Mouse (Mus musculus): ENCODE measurements around the gene Gh. TPM values are rescaled to one million over a fixed set of nuclear protein-coding genes. Genes with fewer than 3 reads are reported as not detected.
A peak's percentile ranks its signal among the peaks of the same experiment; 100 is the strongest.

Gh gene
- polyA plus RNA-seq, 1 experiment from 2014 or later: not detected

DNA sequence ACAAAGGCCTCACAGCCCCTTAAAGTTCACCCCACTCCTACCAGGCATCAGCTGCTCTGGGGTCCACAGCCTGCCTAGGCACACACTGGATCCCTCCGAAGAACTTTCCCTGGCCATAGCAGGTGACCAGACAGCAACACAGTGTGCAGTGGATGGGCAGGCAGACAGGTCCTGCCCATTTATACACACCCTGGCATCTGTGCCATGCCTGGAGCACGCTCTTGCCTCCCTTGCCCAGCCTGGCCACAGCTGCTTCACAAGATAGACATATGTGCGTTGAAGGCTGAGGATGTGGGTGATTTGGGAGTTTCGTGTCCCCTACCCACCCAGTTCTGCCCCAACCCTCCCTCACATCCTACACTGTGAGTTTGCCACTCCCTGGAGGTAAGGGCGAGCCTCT, 36.4 kb upstream of the Gh start:
- no peak overlapping the region for H3K9ac ChIP-seq (replicated peaks; ENCODE audit: low read length)
- no peak overlapping the region for H3K27ac ChIP-seq (replicated peaks; ENCODE audit: low read depth, low read length)
- H3K4me1 ChIP-seq (ENCODE audit: control insufficient read depth, insufficient read depth, low read length): no peaks in the 10 kb centered on the region
- H3K9me3 ChIP-seq (replicated peaks; ENCODE audit: control insufficient read depth, low read length): no peaks in the 10 kb centered on the region
- H3K27me3 ChIP-seq (ENCODE audit: control insufficient read depth, insufficient read depth, low read length): no peaks in the 10 kb centered on the region
- ATAC-seq (replicated peaks; ENCODE audit: insufficient number of reproducible peaks, low FRiP score, low TSS enrichment, low read depth): no peak
- H3K36me3 ChIP-seq (replicated peaks; ENCODE audit: control insufficient read depth, insufficient read depth, low read depth, low read length): no peaks in the 10 kb centered on the region
- H3K4me3 ChIP-seq (ENCODE audit: low read depth, low read length): no peak overlapping the region
- DNase-seq (ENCODE audit: low spot score): no peak
- H3K4me2 ChIP-seq (ENCODE audit: low read depth, low read length): no peak overlapping the region
- WGBS: 79% methylated on average over 5 of the region's 5 CpGs

DNA sequence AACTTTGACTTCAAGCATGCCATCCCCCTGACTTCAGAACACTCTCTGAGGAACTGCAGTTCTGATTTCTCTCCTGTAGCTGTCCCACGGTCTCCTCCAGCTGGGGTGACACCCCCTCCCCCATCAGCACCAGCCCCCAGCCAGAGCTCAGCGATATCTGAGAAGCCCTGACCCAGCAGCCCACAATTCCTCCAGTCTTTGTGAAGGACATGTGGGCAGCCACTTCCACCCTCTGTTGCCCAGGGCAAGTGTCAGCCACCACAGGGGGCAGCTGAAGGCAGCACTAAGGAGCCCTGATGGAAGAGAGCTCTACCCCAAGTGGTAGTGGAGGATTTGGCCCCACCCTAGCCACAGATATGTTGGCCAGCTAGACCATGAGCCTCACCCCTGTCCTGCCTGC, 32.4 kb upstream of the Gh start:
- DNase-seq (ENCODE audit: low spot score) (no peak), ATAC-seq (replicated peaks; ENCODE audit: insufficient number of reproducible peaks, low FRiP score, low TSS enrichment, low read depth) (no peak)
- Histone ChIP-seq H3K4me3 (ENCODE audit: low read depth, low read length) (no peak overlapping the region), H3K27ac (replicated peaks; ENCODE audit: low read depth, low read length) (no peak overlapping the region), H3K4me2 (ENCODE audit: low read depth, low read length) (no peak overlapping the region), H3K4me1 (ENCODE audit: control insufficient read depth, insufficient read depth, low read length) (no peaks in the 10 kb centered on the region), H3K9ac (replicated peaks; ENCODE audit: low read length) (no peak overlapping the region), H3K9me3 (replicated peaks; ENCODE audit: control insufficient read depth, low read length) (no peaks in the 10 kb centered on the region), H3K27me3 (ENCODE audit: control insufficient read depth, insufficient read depth, low read length) (no peaks in the 10 kb centered on the region), H3K36me3 (replicated peaks; ENCODE audit: control insufficient read depth, insufficient read depth, low read depth, low read length) (no peaks in the 10 kb centered on the region)
- 2% methylated on average over 2 of the region's 2 CpGs for WGBS

DNA sequence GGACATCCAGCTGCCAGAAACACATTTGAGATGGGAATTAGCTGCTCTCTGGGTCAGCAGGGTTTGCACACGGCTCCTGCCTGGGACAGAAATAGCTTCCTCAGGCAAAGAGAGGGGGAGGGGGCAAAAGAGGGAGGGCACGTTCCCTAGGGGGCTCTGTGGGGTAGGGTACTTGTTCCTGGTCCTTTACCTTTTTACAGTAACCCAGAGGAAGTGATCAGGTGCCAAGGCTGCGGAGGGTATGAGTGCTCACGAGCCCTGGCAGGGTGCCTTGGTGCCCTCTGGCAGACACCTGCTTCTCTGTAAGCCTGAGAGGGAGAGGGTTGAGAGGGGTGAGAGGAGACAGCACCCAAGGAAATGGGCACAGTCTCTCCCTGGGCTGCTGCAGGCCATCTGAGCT, 30.8 kb upstream of the Gh start:
- H3K9me3 ChIP-seq (replicated peaks; ENCODE audit: control insufficient read depth, low read length): no peaks in the 10 kb centered on the region
- no peak for ATAC-seq (replicated peaks; ENCODE audit: insufficient number of reproducible peaks, low FRiP score, low TSS enrichment, low read depth)
- H3K36me3 ChIP-seq (replicated peaks; ENCODE audit: control insufficient read depth, insufficient read depth, low read depth, low read length): no peaks in the 10 kb centered on the region
- H3K4me3 ChIP-seq (ENCODE audit: low read depth, low read length): no peak overlapping the region
- DNase-seq (ENCODE audit: low spot score): no peak
- H3K27ac ChIP-seq (replicated peaks; ENCODE audit: low read depth, low read length): no peak overlapping the region
- H3K27me3 ChIP-seq (ENCODE audit: control insufficient read depth, insufficient read depth, low read length): no peaks in the 10 kb centered on the region
- H3K4me1 ChIP-seq (ENCODE audit: control insufficient read depth, insufficient read depth, low read length): no peaks in the 10 kb centered on the region
- H3K4me2 ChIP-seq (ENCODE audit: low read depth, low read length): no peak overlapping the region
- WGBS: 61% methylated on average over 4 of the region's 4 CpGs
- no peak overlapping the region for H3K9ac ChIP-seq (replicated peaks; ENCODE audit: low read length)

DNA sequence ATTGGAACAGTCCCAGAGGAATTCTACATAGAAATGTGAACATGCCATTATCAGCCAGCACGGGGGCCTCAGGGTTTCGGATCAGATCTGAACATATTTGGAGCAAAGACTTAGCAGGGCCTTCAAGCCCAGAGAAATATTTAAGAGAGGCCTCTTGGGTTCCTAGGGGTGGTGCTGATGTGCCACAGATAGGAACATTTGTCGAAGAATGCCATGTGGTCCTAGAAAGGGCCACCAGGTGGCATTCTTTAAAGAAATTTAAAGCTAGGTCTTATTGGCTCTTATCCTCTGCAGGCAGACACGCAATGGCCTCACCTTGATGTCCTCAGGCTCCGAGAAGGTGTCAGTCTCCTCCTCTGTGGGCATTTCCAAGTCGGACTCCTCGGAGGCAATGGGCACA, 28.0 kb upstream of the Gh start:
- Histone ChIP-seq H3K27me3 (ENCODE audit: control insufficient read depth, insufficient read depth, low read length) (no peaks in the 10 kb centered on the region), H3K9ac (replicated peaks; ENCODE audit: low read length) (no peak overlapping the region), H3K27ac (replicated peaks; ENCODE audit: low read depth, low read length) (no peak overlapping the region), H3K36me3 (replicated peaks; ENCODE audit: control insufficient read depth, insufficient read depth, low read depth, low read length) (no peaks in the 10 kb centered on the region), H3K4me2 (ENCODE audit: low read depth, low read length) (no peak overlapping the region), H3K9me3 (replicated peaks; ENCODE audit: control insufficient read depth, low read length) (no peaks in the 10 kb centered on the region), H3K4me1 (ENCODE audit: control insufficient read depth, insufficient read depth, low read length) (no peaks in the 10 kb centered on the region), H3K4me3 (ENCODE audit: low read depth, low read length) (no peak overlapping the region)
- WGBS: 66% methylated on average over 7 of the region's 7 CpGs
- ATAC-seq (replicated peaks; ENCODE audit: insufficient number of reproducible peaks, low FRiP score, low TSS enrichment, low read depth): no peak
- DNase-seq (ENCODE audit: low spot score): peak; percentile 48

DNA sequence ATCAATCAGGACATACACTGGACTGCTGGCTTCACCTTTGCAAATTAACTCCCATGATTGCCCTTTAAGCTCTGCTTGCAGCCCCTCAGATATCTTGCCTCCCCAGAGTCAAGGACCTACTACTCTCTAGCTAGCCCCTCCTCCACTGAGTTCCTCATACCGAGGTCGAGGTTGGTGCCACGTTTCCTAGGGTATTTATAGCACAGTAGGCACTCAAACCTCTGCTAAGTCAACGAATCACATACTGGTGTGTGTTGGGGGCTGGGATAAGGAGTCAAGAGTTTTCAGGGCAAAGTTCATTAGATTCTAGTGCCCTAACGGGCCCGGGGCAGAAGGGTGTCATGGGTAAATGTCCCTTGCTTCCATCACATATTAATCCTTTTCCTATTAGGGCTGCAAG, 27.5 kb upstream of the Gh start:
- H3K9ac ChIP-seq (replicated peaks; ENCODE audit: low read length): no peak overlapping the region
- no peak overlapping the region for H3K4me2 ChIP-seq (ENCODE audit: low read depth, low read length)
- H3K36me3 ChIP-seq (replicated peaks; ENCODE audit: control insufficient read depth, insufficient read depth, low read depth, low read length): no peaks in the 10 kb centered on the region
- H3K27ac ChIP-seq (replicated peaks; ENCODE audit: low read depth, low read length): no peak overlapping the region
- H3K4me3 ChIP-seq (ENCODE audit: low read depth, low read length): no peak overlapping the region
- 79% methylated on average over 6 of the region's 6 CpGs for WGBS
- no peak for DNase-seq (ENCODE audit: low spot score)
- no peaks in the 10 kb centered on the region for H3K4me1 ChIP-seq (ENCODE audit: control insufficient read depth, insufficient read depth, low read length)
- H3K9me3 ChIP-seq (replicated peaks; ENCODE audit: control insufficient read depth, low read length): no peaks in the 10 kb centered on the region
- no peak for ATAC-seq (replicated peaks; ENCODE audit: insufficient number of reproducible peaks, low FRiP score, low TSS enrichment, low read depth)
- no peaks in the 10 kb centered on the region for H3K27me3 ChIP-seq (ENCODE audit: control insufficient read depth, insufficient read depth, low read length)

DNA sequence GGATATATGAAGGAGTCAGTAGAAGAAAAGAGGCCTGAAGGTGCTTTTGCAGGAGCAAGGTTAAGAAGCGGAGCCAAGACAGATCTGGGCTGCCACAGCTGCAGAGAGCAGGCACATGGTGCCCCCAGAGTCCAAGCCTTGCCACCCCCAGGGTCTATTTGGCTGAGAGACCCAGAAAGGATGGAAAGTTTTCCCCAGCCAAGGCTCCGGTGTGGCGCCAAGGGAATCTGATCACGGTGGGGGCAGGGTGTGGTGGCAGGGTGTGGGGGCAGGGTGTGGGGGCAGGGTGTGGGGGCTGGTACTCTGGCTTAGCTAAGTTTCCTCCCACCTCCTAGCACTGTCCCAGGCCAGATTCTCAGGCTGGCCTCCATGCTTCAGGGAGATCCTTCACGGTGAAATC, 26.9 kb upstream of the Gh start:
- H3K4me3 ChIP-seq (ENCODE audit: low read depth, low read length): no peak overlapping the region
- H3K4me2 ChIP-seq (ENCODE audit: low read depth, low read length): no peak overlapping the region
- 47% methylated on average over 5 of the region's 5 CpGs for WGBS
- DNase-seq (ENCODE audit: low spot score) (no peak), ATAC-seq (replicated peaks; ENCODE audit: insufficient number of reproducible peaks, low FRiP score, low TSS enrichment, low read depth) (0 out of 2 replicates have a peak, but pooled peaks have one; percentile 20)
- H3K9me3 ChIP-seq (replicated peaks; ENCODE audit: control insufficient read depth, low read length): no peaks in the 10 kb centered on the region
- H3K27me3 ChIP-seq (ENCODE audit: control insufficient read depth, insufficient read depth, low read length): no peaks in the 10 kb centered on the region
- no peaks in the 10 kb centered on the region for H3K4me1 ChIP-seq (ENCODE audit: control insufficient read depth, insufficient read depth, low read length)
- no peaks in the 10 kb centered on the region for H3K36me3 ChIP-seq (replicated peaks; ENCODE audit: control insufficient read depth, insufficient read depth, low read depth, low read length)
- H3K9ac ChIP-seq (replicated peaks; ENCODE audit: low read length): no peak overlapping the region
- H3K27ac ChIP-seq (replicated peaks; ENCODE audit: low read depth, low read length): no peak overlapping the region

DNA sequence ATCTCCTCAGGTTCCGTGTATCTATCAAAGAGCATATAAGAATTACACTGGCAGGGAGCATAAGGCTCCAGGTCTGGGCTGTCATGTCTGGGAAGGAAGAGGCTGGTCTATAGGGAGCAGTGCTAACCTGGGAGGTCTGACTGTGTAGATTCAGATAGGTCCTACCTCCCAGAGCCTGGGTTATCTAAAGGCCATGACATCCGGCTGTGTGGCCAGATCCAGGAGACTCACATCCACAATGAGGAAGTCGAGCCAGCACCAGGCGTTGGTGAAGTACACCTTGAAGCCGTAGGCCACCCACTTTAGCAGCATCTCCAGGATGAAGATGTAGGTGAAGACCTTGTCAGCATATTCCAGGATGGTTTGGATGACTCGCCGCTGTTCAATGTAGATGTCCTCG, 24.8 kb upstream of the Gh start:
- no peaks in the 10 kb centered on the region for H3K4me1 ChIP-seq (ENCODE audit: control insufficient read depth, insufficient read depth, low read length)
- no peak for DNase-seq (ENCODE audit: low spot score)

DNA sequence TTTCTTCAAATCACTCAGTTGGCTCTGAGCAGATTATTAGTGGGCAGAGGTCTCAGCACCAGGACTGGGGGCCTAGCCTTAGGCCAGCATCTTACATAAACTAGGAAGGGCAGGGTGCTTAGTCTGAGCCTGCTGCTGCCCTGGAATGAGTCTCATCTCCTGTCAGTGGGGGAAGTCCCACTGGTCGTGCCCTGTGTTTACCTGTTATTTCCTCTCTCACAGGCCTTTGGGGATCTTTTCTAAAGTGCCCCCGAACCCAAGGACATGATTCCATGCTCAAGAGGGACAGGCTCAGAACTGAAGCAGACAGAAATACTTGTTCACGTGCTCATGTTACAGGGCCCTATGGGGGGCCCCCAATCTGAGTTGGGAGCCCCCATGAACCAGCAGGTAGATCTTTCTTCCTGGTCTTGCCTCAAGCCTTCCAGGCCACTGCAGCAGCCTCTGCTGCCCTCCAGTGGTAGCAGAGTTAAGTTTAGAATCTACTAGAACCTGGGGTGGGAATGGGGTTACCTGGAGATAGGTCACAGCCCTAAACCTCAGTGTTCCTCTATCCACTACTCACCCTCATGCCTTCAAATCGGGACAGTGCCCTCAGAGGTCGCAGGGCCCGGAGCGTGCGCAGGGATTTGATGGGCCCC, 24.0 kb upstream of the Gh start:
- Histone ChIP-seq H3K27ac (replicated peaks; ENCODE audit: low read depth, low read length) (no peak overlapping the region), H3K9ac (replicated peaks; ENCODE audit: low read length) (no peak overlapping the region), H3K9me3 (replicated peaks; ENCODE audit: control insufficient read depth, low read length) (no peaks in the 10 kb centered on the region), H3K4me2 (ENCODE audit: low read depth, low read length) (no peak overlapping the region), H3K27me3 (ENCODE audit: control insufficient read depth, insufficient read depth, low read length) (no peaks in the 10 kb centered on the region), H3K4me3 (ENCODE audit: low read depth, low read length) (no peak overlapping the region), H3K36me3 (replicated peaks; ENCODE audit: control insufficient read depth, insufficient read depth, low read depth, low read length) (no peaks in the 10 kb centered on the region), H3K4me1 (ENCODE audit: control insufficient read depth, insufficient read depth, low read length) (no peaks in the 10 kb centered on the region)
- peak; percentile 72 for DNase-seq (ENCODE audit: low spot score)
- 65% methylated on average over 8 of the region's 8 CpGs for WGBS
- ATAC-seq (replicated peaks; ENCODE audit: insufficient number of reproducible peaks, low FRiP score, low TSS enrichment, low read depth): no peak

More for the DNA sequence above, 24.8 kb upstream of the Gh start:
- no peak for ATAC-seq (replicated peaks; ENCODE audit: insufficient number of reproducible peaks, low FRiP score, low TSS enrichment, low read depth)
- Histone ChIP-seq H3K27ac (replicated peaks; ENCODE audit: low read depth, low read length) (no peak overlapping the region), H3K9me3 (replicated peaks; ENCODE audit: control insufficient read depth, low read length) (no peaks in the 10 kb centered on the region), H3K9ac (replicated peaks; ENCODE audit: low read length) (no peak overlapping the region), H3K27me3 (ENCODE audit: control insufficient read depth, insufficient read depth, low read length) (no peaks in the 10 kb centered on the region), H3K4me2 (ENCODE audit: low read depth, low read length) (no peak overlapping the region), H3K4me3 (ENCODE audit: low read depth, low read length) (no peak overlapping the region), H3K36me3 (replicated peaks; ENCODE audit: control insufficient read depth, insufficient read depth, low read depth, low read length) (no peaks in the 10 kb centered on the region)
- WGBS: 87% methylated on average over 8 of the region's 8 CpGs

Data from embryonic facial prominence, embryonic 11.5 days (tissue).